Mouse (Mus musculus) midbrain, embryonic 16.5 days (tissue): ENCODE results near the gene AA467197. TPM values are rescaled to one million over a fixed set of nuclear protein-coding genes. Genes with fewer than 3 reads are reported as not detected.
A peak's percentile ranks its signal among the peaks of the same experiment; 100 is the strongest.

ENCODE experiments used
- ATAC-seq: fragments of 200-750 bp; cut with Nextera tagmentation; 2 replicates; pipeline ENCODE4 v1.8.0; 2017; ENCODE audit warnings: moderate TSS enrichment
- H3K27ac ChIP-seq: fragments of 300-500 bp; sonication (generic); 2 replicates; pipeline ENCODE4 v1.5.1; 2014; ENCODE audit warnings: mild to moderate bottlenecking, low read length, mixed read lengths
- H3K27me3 ChIP-seq: fragments of 300-500 bp; sonication (generic); 2 replicates; pipeline ENCODE4 v1.6.1; 2014; ENCODE audit warnings: low read depth, low read length, mixed read lengths; ENCODE audit not compliant: control insufficient read depth, insufficient read depth
- H3K36me3 ChIP-seq: fragments of 300-500 bp; sonication (generic); 2 replicates; pipeline ENCODE4 v1.6.1; 2014; ENCODE audit warnings: mild to moderate bottlenecking, low read length, moderate library complexity, mixed read lengths; ENCODE audit not compliant: control insufficient read depth, insufficient read depth
- H3K4me1 ChIP-seq: fragments of 300-500 bp; sonication (generic); 2 replicates; pipeline ENCODE4 v1.6.1; 2014; ENCODE audit warnings: mild to moderate bottlenecking, low read length, mixed read lengths; ENCODE audit not compliant: control insufficient read depth, insufficient read depth
- H3K4me2 ChIP-seq: fragments of 300-500 bp; sonication (generic); 2 replicates; pipeline ENCODE4 v1.6.1; 2014; ENCODE audit warnings: mild to moderate bottlenecking, low read length, mixed read lengths
- H3K4me3 ChIP-seq: fragments of 300-500 bp; sonication (generic); 2 replicates; pipeline ENCODE4 v1.5.1; 2014; ENCODE audit warnings: low read depth, mild to moderate bottlenecking, low read length, moderate library complexity, mixed read lengths
- H3K9ac ChIP-seq: fragments of 300-500 bp; sonication (generic); 2 replicates; pipeline ENCODE4 v1.6.1; 2014; ENCODE audit warnings: low read depth, low read length, mixed read lengths
- H3K9me3 ChIP-seq: fragments of 300-500 bp; sonication (generic); replicated peaks from 2 replicates; pipeline ENCODE4 v1.6.1; 2014; ENCODE audit warnings: mild to moderate bottlenecking, low read length, mixed read lengths; ENCODE audit not compliant: control insufficient read depth, poor library complexity, severe bottlenecking
- WGBS: fragments of 180-500 bp; shearing (Covaris S2); extraction: QIAGEN DNeasy Blood & Tissue Kit; methylation state at CpG from one replicate; pipeline ENCODE4 v1.1.7; 2014; 5-methylcytosine and 5-hydroxymethylcytosine counted together
- microRNA counts: library from miRNA; unstranded; fragments of <30 nt; microRNA quantifications from one replicate; lab custom pipeline; 2016
- microRNA-seq: library from miRNA; unstranded; fragments of <30 nt; microRNA quantifications from one replicate; pipeline ENCODE4, GENCODE M21; 2017
- polyA plus RNA-seq: library from polyadenylated mRNA; unstranded; fragments of >200 nt; fragmentation: Nextera tagmentation; extraction: Ambion mirVana; gene quantifications from 2 replicates; pipeline ENCODE4 v1.2.1, GENCODE M21; 2015

Gene AA467197
- polyA plus RNA-seq, 1 experiment from 2014 or later, result not detected

GRCm38 (mm10) chr2:122675126-122675525 is 38.3 kb downstream of the AA467197 start:
- Histone ChIP-seq H3K9me3 (no peaks in the 10 kb centered on the region), H3K4me1 (no peaks in the 10 kb centered on the region), H3K4me2 (no peak overlapping the region), H3K27ac (no peak overlapping the region), H3K27me3 (no peaks in the 10 kb centered on the region), H3K9ac (no peak overlapping the region), H3K4me3 (no peak overlapping the region), H3K36me3 (no peaks in the 10 kb centered on the region)
- no peak for ATAC-seq
- 98% methylated on average over 2 of the region's 2 CpGs for WGBS

- H3K9ac ChIP-seq, result no peak overlapping the region
- peaks cover 7% of the 10 kb centered on the region; the same call in 1 of the 2 replicates for H3K36me3 ChIP-seq
- no peak for ATAC-seq
- no peak overlapping the region for H3K4me2 ChIP-seq
- peaks cover 11% of the 10 kb centered on the region for H3K9me3 ChIP-seq
- H3K4me3 ChIP-seq, result no peak overlapping the region
- H3K27me3 ChIP-seq, result no peaks in the 10 kb centered on the region
- H3K4me1 ChIP-seq, result no peaks in the 10 kb centered on the region
- 89% methylated on average over 5 of the region's 5 CpGs for WGBS
- H3K27ac ChIP-seq, result no peak overlapping the region
These were observed 44.8 kb downstream of the AA467197 start for GRCm38 (mm10) chr2:122681379-122682137.

- no peak for ATAC-seq
- WGBS, result 73% methylated on average over 2 of the region's 2 CpGs
- no peak overlapping the region for H3K27ac ChIP-seq
These were observed 45.7 kb downstream of the AA467197 start for GRCm38 (mm10) chr2:122682520-122682919.

GRCm38 (mm10) chr2:122683641-122684040 is 46.9 kb downstream of the AA467197 start:
- 81% methylated on average over 1 of the region's 1 CpGs for WGBS
- Histone ChIP-seq H3K27me3 (no peaks in the 10 kb centered on the region), H3K9ac (no peak overlapping the region), H3K4me1 (no peaks in the 10 kb centered on the region), H3K27ac (no peak overlapping the region), H3K4me2 (no peak overlapping the region), H3K4me3 (no peak overlapping the region), H3K36me3 (peaks cover 8% of the 10 kb centered on the region; the same call in 1 of the 2 replicates), H3K9me3 (peaks cover 11% of the 10 kb centered on the region)
- ATAC-seq, result no peak

More at GRCm38 (mm10) chr2:122682520-122682919, 45.7 kb downstream of the AA467197 start:
- H3K27me3 ChIP-seq, result no peaks in the 10 kb centered on the region
- peaks cover 8% of the 10 kb centered on the region; the same call in 1 of the 2 replicates for H3K36me3 ChIP-seq
- no peak overlapping the region for H3K9ac ChIP-seq
- peaks cover 11% of the 10 kb centered on the region for H3K9me3 ChIP-seq
- no peak overlapping the region for H3K4me2 ChIP-seq
- H3K4me1 ChIP-seq, result no peaks in the 10 kb centered on the region
- no peak overlapping the region for H3K4me3 ChIP-seq

- Histone ChIP-seq H3K36me3 (peaks cover 8% of the 10 kb centered on the region; the same call in 1 of the 2 replicates), H3K27ac (no peak overlapping the region), H3K9ac (no peak overlapping the region), H3K4me1 (no peaks in the 10 kb centered on the region), H3K4me3 (no peak overlapping the region), H3K9me3 (peaks cover 6% of the 10 kb centered on the region), H3K4me2 (no peak overlapping the region), H3K27me3 (no peaks in the 10 kb centered on the region)
- 86% methylated on average over 6 of the region's 6 CpGs for WGBS
- ATAC-seq, result no peak
These were observed 49.9 kb downstream of the AA467197 start for GRCm38 (mm10) chr2:122686665-122687064.

MicroRNAs encoded within 50 kb of the gene (microRNA counts, 519-probe panel; counts per million panel counts)
- microRNA mmu-miR-147 (lab: Ali Mortazavi, UCI), result 692 counts per million, percentile 20 among the panel's probes with 10 or more counts

Small RNA genes within 50 kb of the gene (microRNA-seq; reads per million reads assigned to microRNA genes)
- 11.7 reads per million, percentile 32 among the genes with 10 or more reads in this experiment for gene Mir147

Other genes with a start within 250 kb of the AA467197 start
- not detected in 2 replicates for gene Slc28a2, start 210.5 kb upstream of the AA467197 start, polyA plus RNA-seq
- gene Gm14085, start 152.0 kb upstream of the AA467197 start, polyA plus RNA-seq, result 0.06 TPM in 1 of 2 replicates, not detected in the other
- gene Gatm, start 25.7 kb upstream of the AA467197 start, polyA plus RNA-seq, result 45.2 and 56.3 TPM in 2 replicates
- gene Slc30a4, start 65.7 kb downstream of the AA467197 start, polyA plus RNA-seq, result 5.8 and 6.5 TPM in 2 replicates
- gene Bloc1s6, start 101.5 kb downstream of the AA467197 start, polyA plus RNA-seq, result 108 and 114 TPM in 2 replicates
- gene Sqor, start 128.3 kb downstream of the AA467197 start, polyA plus RNA-seq, result 2.4 and 3.1 TPM in 2 replicates